Mouse (Mus musculus) C3H10T1/2 (cell line): ENCODE measurements around the gene Fgfr3. TPM values are rescaled to one million over a fixed set of nuclear protein-coding genes. Genes with fewer than 3 reads are reported as not detected.

Source experiments
- polyA plus RNA-seq, 2 experiments: library from polyadenylated mRNA; unstranded; fragments of >200 nt; fragmentation: generic; extraction: Trizol; gene quantifications; one replicate each; pipeline ENCODE4 v1.2.1; 2012; ENCODE audit warnings: missing spikeins in 2 of 2

Gene Fgfr3
- 1 to 10 TPM in 1 of 2 experiments, under 1 TPM in 1; 0.12 to 1.5 TPM for polyA plus RNA-seq

DNA sequence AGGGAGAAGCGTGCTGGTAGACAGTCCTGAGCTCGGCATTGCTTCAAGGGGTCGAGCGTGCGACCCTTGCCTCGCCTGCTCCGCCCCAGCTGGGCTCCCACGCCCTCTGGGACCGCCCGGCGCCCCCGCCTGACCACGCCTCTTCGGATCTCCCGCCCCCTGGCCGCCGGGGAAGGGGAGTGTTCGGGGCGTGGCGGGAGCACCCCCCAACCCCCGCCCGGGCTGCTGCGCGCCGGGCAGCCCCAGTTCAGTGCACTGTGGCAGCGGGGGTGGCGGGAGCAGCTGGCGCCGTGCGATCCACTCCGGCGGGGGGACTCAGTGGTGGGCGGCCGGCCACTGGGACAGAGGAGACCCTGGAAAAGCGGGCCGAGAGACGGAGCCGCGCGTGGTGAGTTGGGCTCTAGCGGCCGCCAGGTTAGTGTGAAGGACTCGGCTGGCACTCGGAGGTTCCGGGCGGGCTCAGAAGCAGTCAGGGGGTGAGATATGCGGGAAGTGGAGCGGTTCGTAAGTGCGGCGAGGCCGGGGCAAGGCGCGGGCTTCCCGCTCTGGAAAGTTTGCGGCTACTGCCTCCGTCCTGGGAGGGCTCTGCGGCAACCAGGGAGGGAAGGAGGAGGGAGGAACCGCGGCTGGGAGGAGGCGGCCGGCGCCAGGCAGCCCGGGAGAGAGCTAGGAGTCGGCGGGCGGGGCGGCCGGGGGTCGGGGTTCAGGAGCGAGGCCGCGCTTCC is at the start of gene Fgfr3:
Gene Fgfr3, plus strand, starts transcription at position 134 of the 725 bp plus-strand sequence.

DNA sequence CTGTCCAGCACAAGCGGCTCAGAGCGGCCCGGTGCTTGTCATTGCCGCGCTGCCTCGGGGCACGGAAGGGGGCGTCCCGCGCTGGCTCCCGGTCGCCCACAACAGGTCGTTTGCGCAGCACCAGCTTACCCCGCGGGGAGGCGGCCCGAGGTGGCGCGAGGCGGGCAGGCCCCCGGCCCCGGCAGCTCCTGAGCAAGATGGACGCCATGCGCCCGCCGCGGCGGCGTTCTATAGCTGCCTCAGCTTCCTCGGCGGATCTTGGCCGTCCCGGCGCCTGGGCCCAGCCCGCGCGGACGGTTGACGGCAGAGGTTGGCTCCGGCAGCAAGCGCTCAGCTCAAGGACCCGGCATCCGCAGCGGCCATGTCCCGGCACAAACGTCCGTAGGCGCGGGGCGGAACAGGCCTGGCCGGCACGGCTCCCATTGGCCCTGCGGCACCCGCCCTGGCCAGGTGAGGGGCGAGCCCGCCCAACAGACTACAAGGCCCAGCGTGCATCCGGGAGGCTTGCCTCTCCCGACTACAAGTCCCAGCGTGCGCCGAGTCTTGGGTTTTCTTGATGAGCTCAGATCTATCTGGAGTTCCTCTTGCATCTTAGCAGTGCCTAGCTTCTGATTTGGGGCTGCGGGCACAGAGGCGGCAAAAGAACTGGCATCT is 61.0 kb downstream of the Fgfr3 start, which contains the start of gene Letm1:
Gene Letm1, minus strand, starts transcription at position 473 of the 654 bp plus-strand sequence.

Other genes with a start within 250 kb of the Fgfr3 start
- gene Fam53a, start 92.0 kb upstream of the Fgfr3 start, polyA plus RNA-seq = 10 to 100 TPM; 31.8 to 32.1 TPM
- gene Gm9903, start 91.7 kb upstream of the Fgfr3 start, polyA plus RNA-seq = under 1 TPM; 0.08 to 0.34 TPM
- 10 to 100 TPM in 1 of 2 experiments, 1 to 10 TPM in 1; 7.8 to 18.3 TPM for gene Slbp, start 69.1 kb upstream of the Fgfr3 start, polyA plus RNA-seq
- 100 to 1,000 TPM in 1 of 2 experiments, 10 to 100 TPM in 1; 56.2 to 109 TPM for gene Tacc3, start 63.5 kb upstream of the Fgfr3 start, polyA plus RNA-seq
- 10 to 100 TPM in 1 of 2 experiments, 1 to 10 TPM in 1; 8.9 to 21.3 TPM for gene Tmem129, start 63.3 kb upstream of the Fgfr3 start, polyA plus RNA-seq
- 10 to 100 TPM; 17.4 to 20.8 TPM for gene Letm1, start 61.1 kb downstream of the Fgfr3 start, polyA plus RNA-seq
- gene Nsd2, start 99.1 kb downstream of the Fgfr3 start, polyA plus RNA-seq = 10 to 100 TPM; 16.4 to 18.4 TPM
- gene Nelfa, start 214.7 kb downstream of the Fgfr3 start, polyA plus RNA-seq = 10 to 100 TPM; 12.0 to 20.6 TPM